Mouse (Mus musculus): ENCODE measurements around the gene Retnlb.

DNA sequence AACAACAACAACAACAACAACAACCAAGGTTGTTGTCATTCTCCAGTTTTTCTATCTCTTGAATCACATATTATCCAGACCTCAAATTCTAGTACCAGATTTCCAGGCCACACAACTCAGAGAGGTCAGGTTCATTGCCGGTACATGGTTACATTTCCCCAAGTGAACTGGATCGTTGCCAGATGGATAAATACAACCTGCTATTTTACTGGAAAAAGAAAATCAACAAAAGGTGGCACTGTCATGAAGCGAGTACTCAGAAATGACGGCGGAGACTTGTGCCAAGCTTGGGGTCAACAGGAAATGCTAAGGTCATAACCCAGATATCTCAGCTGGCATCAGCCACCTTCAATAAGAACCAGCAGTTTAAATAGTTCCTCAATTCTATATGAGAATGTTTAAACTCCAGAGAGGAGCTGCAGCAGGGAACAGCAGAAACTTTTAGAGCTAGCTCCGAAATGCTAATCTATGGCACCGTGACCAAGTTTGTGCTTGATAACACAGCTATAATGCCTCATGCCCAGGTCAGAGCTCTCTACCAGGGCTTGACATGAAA lies 4.7 kb upstream of the Retnlb start:
- TF ChIP-seq CTCF (IDR thresholded peaks at IDR 0.05; ENCODE audit: low read depth, low read length) (no peak), GATA1 (IDR thresholded peaks at IDR 0.05; ENCODE audit: borderline replicate concordance, low read length) (no peak)
